Mouse (Mus musculus) liver, adult 2 months (tissue): Measurements from ENCODE around the gene Fnbp1l.

Source experiments
- CTCF ChIP-seq: fragments of 200-500 bp; IDR thresholded peaks from 2 replicates; pipeline ENCODE4 v1.5.1; 2011; ENCODE audit warnings: low read depth, low read length, control low read depth
- POLR2A ChIP-seq: fragments of 200-500 bp; IDR thresholded peaks from 2 replicates; pipeline ENCODE4 v1.6.1; 2011; ENCODE audit warnings: low read length, control low read depth; ENCODE audit not compliant: insufficient read depth; ENCODE audit errors: extremely low read depth

GRCm38 (mm10) chr3:122490574-122490973 is 128.9 kb downstream of the Fnbp1l start:
- no peak for TF ChIP-seq CTCF
- no peak for TF ChIP-seq POLR2A
